Mouse (Mus musculus) neural tube, embryonic 15.5 days (tissue): ENCODE measurements around the gene Plekhb2. TPM values are rescaled to one million over a fixed set of nuclear protein-coding genes. Genes with fewer than 3 reads are reported as not detected.

Source experiments
- ATAC-seq: fragments of 200-750 bp; cut with Nextera tagmentation; 2 replicates; pipeline ENCODE4 v1.8.0; 2017; ENCODE audit warnings: mild to moderate bottlenecking, moderate TSS enrichment, moderate library complexity; ENCODE audit not compliant: low FRiP score
- H3K27ac ChIP-seq: fragments of 300-500 bp; sonication (generic); replicated peaks from 2 replicates; pipeline ENCODE4 v1.5.1; 2015; ENCODE audit warnings: mild to moderate bottlenecking, inconsistent platforms
- H3K27me3 ChIP-seq: fragments of 300-500 bp; sonication (generic); replicated peaks from 2 replicates; pipeline ENCODE4 v1.6.1; 2015; ENCODE audit warnings: inconsistent platforms
- H3K36me3 ChIP-seq: fragments of 300-500 bp; sonication (generic); 2 replicates; pipeline ENCODE4 v1.6.1; 2015; ENCODE audit warnings: inconsistent platforms
- H3K4me1 ChIP-seq: fragments of 300-500 bp; sonication (generic); 2 replicates; pipeline ENCODE4 v1.6.1; 2015; ENCODE audit warnings: inconsistent platforms
- H3K4me2 ChIP-seq: fragments of 300-500 bp; sonication (generic); 2 replicates; pipeline ENCODE4 v1.6.1; 2015; ENCODE audit warnings: inconsistent platforms, mild to moderate bottlenecking, moderate library complexity
- H3K4me3 ChIP-seq: fragments of 300-500 bp; sonication (generic); replicated peaks from 2 replicates; pipeline ENCODE4 v1.5.1; 2015; ENCODE audit warnings: mild to moderate bottlenecking, inconsistent platforms
- H3K9ac ChIP-seq: fragments of 300-500 bp; sonication (generic); replicated peaks from 2 replicates; pipeline ENCODE4 v1.6.1; 2015; ENCODE audit warnings: mild to moderate bottlenecking, inconsistent platforms
- H3K9me3 ChIP-seq: fragments of 300-500 bp; sonication (generic); replicated peaks from 2 replicates; pipeline ENCODE4 v1.6.1; 2016; ENCODE audit warnings: inconsistent platforms
- WGBS: fragments of 180-500 bp; shearing (Covaris S2); methylation state at CpG from one replicate; pipeline ENCODE4 v1.1.7; 2015; ENCODE audit warnings: mixed read lengths; 5-methylcytosine and 5-hydroxymethylcytosine counted together
- polyA plus RNA-seq: library from polyadenylated mRNA; unstranded; fragments of >200 nt; fragmentation: Nextera tagmentation; extraction: Ambion mirVana; gene quantifications from 2 replicates; pipeline ENCODE4 v1.2.1, GENCODE M21; 2015

Plekhb2 gene
- polyA plus RNA-seq, 1 experiment from 2014 or later: 84.0 TPM

GRCm38 (mm10) chr1:34855056-34855739 lies 5.4 kb downstream of the Plekhb2 start:
- Histone ChIP-seq H3K9me3 (no peaks in the 10 kb centered on the region), H3K27me3 (no peaks in the 10 kb centered on the region), H3K4me3 (no peak overlapping the region), H3K9ac (no peak overlapping the region), H3K36me3 (no peaks in the 10 kb centered on the region), H3K4me1 (peaks cover 28% of the 10 kb centered on the region), H3K4me2 (no peak overlapping the region), H3K27ac (no peak overlapping the region)
- 86% methylated on average over 12 of the region's 12 CpGs for WGBS
- ATAC-seq: no peak

- WGBS: 80% methylated on average over 5 of the region's 5 CpGs
- Histone ChIP-seq H3K4me1 (no peaks in the 10 kb centered on the region), H3K4me3 (no peak overlapping the region), H3K9ac (no peak overlapping the region), H3K9me3 (no peaks in the 10 kb centered on the region), H3K36me3 (peaks cover 17% of the 10 kb centered on the region), H3K27ac (no peak overlapping the region), H3K4me2 (no peak overlapping the region), H3K27me3 (no peaks in the 10 kb centered on the region)
- ATAC-seq: no peak
These were observed 8.9 kb downstream of the Plekhb2 start for GRCm38 (mm10) chr1:34858671-34859070.

GRCm38 (mm10) chr1:34859761-34860160 lies 10.0 kb downstream of the Plekhb2 start:
- H3K9me3 ChIP-seq: no peaks in the 10 kb centered on the region
- H3K36me3 ChIP-seq: peaks cover 26% of the 10 kb centered on the region
- no peaks in the 10 kb centered on the region for H3K27me3 ChIP-seq
- WGBS: 97% methylated on average over 3 of the region's 3 CpGs
- no peak overlapping the region for H3K4me3 ChIP-seq
- H3K9ac ChIP-seq: no peak overlapping the region
- no peak for ATAC-seq
- no peak overlapping the region for H3K27ac ChIP-seq
- H3K4me2 ChIP-seq: no peak overlapping the region
- no peaks in the 10 kb centered on the region for H3K4me1 ChIP-seq

- no peaks in the 10 kb centered on the region for H3K9me3 ChIP-seq
- H3K4me2 ChIP-seq: no peak overlapping the region
- WGBS: 96% methylated on average over 7 of the region's 7 CpGs
- no peak overlapping the region for H3K9ac ChIP-seq
- no peak for ATAC-seq
- H3K27me3 ChIP-seq: no peaks in the 10 kb centered on the region
- no peak overlapping the region for H3K27ac ChIP-seq
- no peaks in the 10 kb centered on the region for H3K4me1 ChIP-seq
- H3K36me3 ChIP-seq: peaks cover 31% of the 10 kb centered on the region
- H3K4me3 ChIP-seq: no peak overlapping the region
These were observed 10.4 kb downstream of the Plekhb2 start for GRCm38 (mm10) chr1:34860205-34860604.

- no peak overlapping the region for H3K4me2 ChIP-seq
- H3K36me3 ChIP-seq: peaks cover 43% of the 10 kb centered on the region
- no peak for ATAC-seq
- H3K27me3 ChIP-seq: no peaks in the 10 kb centered on the region
- H3K9me3 ChIP-seq: no peaks in the 10 kb centered on the region
- no peak overlapping the region for H3K9ac ChIP-seq
- no peaks in the 10 kb centered on the region for H3K4me1 ChIP-seq
- 96% methylated on average over 13 of the region's 13 CpGs for WGBS
- no peak overlapping the region for H3K27ac ChIP-seq
- no peak overlapping the region for H3K4me3 ChIP-seq
These were observed 13.1 kb downstream of the Plekhb2 start for GRCm38 (mm10) chr1:34862877-34863276.

- Histone ChIP-seq H3K9me3 (no peaks in the 10 kb centered on the region), H3K36me3 (peaks cover 46% of the 10 kb centered on the region), H3K4me1 (no peaks in the 10 kb centered on the region), H3K4me2 (no peak overlapping the region), H3K27ac (no peak overlapping the region), H3K9ac (no peak overlapping the region), H3K4me3 (no peak overlapping the region), H3K27me3 (no peaks in the 10 kb centered on the region)
- 89% methylated on average over 7 of the region's 7 CpGs for WGBS
- ATAC-seq: no peak
These were observed 13.5 kb downstream of the Plekhb2 start for GRCm38 (mm10) chr1:34863323-34863722.

- no peak for ATAC-seq
- WGBS: 91% methylated on average over 7 of the region's 7 CpGs
- H3K27ac ChIP-seq: no peak overlapping the region
- H3K9me3 ChIP-seq: no peaks in the 10 kb centered on the region
- H3K4me1 ChIP-seq: no peaks in the 10 kb centered on the region
- peaks cover 56% of the 10 kb centered on the region for H3K36me3 ChIP-seq
- no peak overlapping the region for H3K4me2 ChIP-seq
- no peak overlapping the region for H3K4me3 ChIP-seq
- H3K9ac ChIP-seq: no peak overlapping the region
- H3K27me3 ChIP-seq: no peaks in the 10 kb centered on the region
These were observed 14.5 kb downstream of the Plekhb2 start for GRCm38 (mm10) chr1:34864243-34864642.

- Histone ChIP-seq H3K4me1 (no peaks in the 10 kb centered on the region), H3K9me3 (no peaks in the 10 kb centered on the region), H3K4me2 (no peak overlapping the region), H3K4me3 (no peak overlapping the region), H3K27ac (no peak overlapping the region), H3K27me3 (no peaks in the 10 kb centered on the region), H3K36me3 (peaks cover 69% of the 10 kb centered on the region), H3K9ac (no peak overlapping the region)
- WGBS: 89% methylated on average over 9 of the region's 9 CpGs
- ATAC-seq: no peak
These were observed 16.1 kb downstream of the Plekhb2 start for GRCm38 (mm10) chr1:34865866-34866265.

- ATAC-seq: peak; percentile 58; the same call in 1 of the 2 replicates
- H3K4me1 ChIP-seq: no peaks in the 10 kb centered on the region
- WGBS: 58% methylated on average over 10 of the region's 10 CpGs
- H3K27ac ChIP-seq: no peak overlapping the region
- no peaks in the 10 kb centered on the region for H3K27me3 ChIP-seq
- H3K36me3 ChIP-seq: peaks cover 79% of the 10 kb centered on the region
- H3K4me2 ChIP-seq: no peak overlapping the region
- H3K9me3 ChIP-seq: no peaks in the 10 kb centered on the region
- no peak overlapping the region for H3K9ac ChIP-seq
- no peak overlapping the region for H3K4me3 ChIP-seq
These were observed 17.2 kb downstream of the Plekhb2 start for GRCm38 (mm10) chr1:34866815-34867573.

GRCm38 (mm10) chr1:34867574-34867955 lies 17.8 kb downstream of the Plekhb2 start:
- 94% methylated on average over 5 of the region's 5 CpGs for WGBS
- no peak for ATAC-seq
- no peak overlapping the region for H3K4me3 ChIP-seq
- no peaks in the 10 kb centered on the region for H3K9me3 ChIP-seq
- H3K27ac ChIP-seq: no peak overlapping the region
- no peak overlapping the region for H3K9ac ChIP-seq
- H3K4me1 ChIP-seq: no peaks in the 10 kb centered on the region
- no peaks in the 10 kb centered on the region for H3K27me3 ChIP-seq
- peaks cover 75% of the 10 kb centered on the region for H3K36me3 ChIP-seq
- H3K4me2 ChIP-seq: no peak overlapping the region

- WGBS: 93% methylated on average over 8 of the region's 8 CpGs
- peaks cover 71% of the 10 kb centered on the region for H3K36me3 ChIP-seq
- no peak for ATAC-seq
- no peaks in the 10 kb centered on the region for H3K9me3 ChIP-seq
- no peak overlapping the region for H3K9ac ChIP-seq
- no peak overlapping the region for H3K4me3 ChIP-seq
- no peak overlapping the region for H3K27ac ChIP-seq
- no peaks in the 10 kb centered on the region for H3K4me1 ChIP-seq
- H3K27me3 ChIP-seq: no peaks in the 10 kb centered on the region
- H3K4me2 ChIP-seq: no peak overlapping the region
These were observed 18.6 kb downstream of the Plekhb2 start for GRCm38 (mm10) chr1:34868391-34868790.

GRCm38 (mm10) chr1:34869231-34869630 lies 19.5 kb downstream of the Plekhb2 start:
- Histone ChIP-seq H3K4me2 (no peak overlapping the region), H3K4me3 (no peak overlapping the region), H3K9ac (no peak overlapping the region), H3K27me3 (no peaks in the 10 kb centered on the region), H3K27ac (no peak overlapping the region), H3K9me3 (no peaks in the 10 kb centered on the region), H3K36me3 (peaks cover 70% of the 10 kb centered on the region), H3K4me1 (no peaks in the 10 kb centered on the region)
- ATAC-seq: no peak
- 96% methylated on average over 16 of the region's 16 CpGs for WGBS
